Mouse (Mus musculus): ENCODE results near the gene Ctbp2.

The Ctbp2 gene

DNA sequence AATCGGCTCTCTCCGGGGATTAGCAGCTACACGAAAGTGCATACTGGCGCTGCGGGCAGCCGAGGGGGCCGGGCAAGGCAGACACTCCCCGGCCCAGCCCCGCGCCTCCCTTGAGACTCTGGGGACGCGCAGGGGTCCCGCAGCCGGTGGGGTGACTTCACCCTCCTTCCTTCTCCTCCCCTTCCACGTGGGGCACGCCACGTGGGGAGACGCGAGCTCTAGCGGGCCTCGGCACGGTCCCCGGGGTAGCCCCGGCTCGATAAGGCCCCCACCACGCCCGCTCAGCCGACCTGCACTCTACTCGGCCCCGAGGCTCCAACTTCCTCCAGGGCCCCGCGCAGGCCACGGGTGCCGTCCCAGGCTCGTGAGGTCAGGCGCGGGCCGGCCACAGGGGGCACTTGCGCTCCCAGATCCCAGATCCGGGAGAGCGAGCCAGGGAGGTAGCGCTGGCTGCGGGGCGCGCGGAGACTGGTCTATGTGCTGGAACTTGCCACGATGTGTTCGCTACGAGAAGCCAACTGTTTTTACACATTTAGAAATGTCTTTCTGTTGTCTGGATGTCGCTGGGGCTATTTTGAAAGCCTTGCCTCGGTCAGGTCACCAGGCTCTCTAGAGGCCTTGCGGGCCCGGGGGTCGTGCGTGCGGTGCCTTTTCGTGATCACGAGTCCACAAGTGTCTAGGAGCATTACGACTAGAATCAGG lies at the start of gene Ctbp2:
Gene Ctbp2 (minus strand): TSS at position 356 of the 702 bp plus-strand sequence.
- DNase-seq, result peak; percentile 87

DNA sequence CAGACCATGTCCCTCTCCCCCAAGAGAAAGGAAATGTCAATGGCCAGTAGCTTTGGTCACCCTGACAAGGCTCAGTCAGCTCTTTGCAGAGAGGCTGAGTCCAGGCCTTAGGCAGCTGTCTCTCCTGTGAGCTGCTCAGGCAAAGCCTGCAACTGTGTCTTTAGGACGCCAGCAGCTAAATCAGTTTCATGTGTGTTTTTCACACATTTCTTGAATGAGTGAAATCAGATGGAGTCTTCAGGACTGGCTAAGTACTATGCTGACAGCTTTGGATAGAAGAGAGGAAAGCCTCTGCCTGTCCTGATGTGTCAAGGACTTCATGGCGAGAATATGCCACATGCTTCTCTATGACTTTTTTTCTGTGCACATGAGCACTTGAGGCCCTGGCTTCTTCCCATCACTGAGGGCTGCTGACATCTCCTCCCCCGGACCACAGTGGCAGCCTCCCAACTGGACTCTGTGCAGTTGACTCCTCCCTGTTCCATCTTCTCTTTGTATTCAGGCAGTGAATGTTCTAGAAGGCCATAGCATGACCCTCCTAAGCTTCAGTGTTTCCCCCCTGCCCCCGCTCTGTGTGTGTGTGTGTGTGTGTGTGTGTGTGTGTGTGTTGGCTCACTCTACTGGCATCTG lies 47.4 kb upstream of the Ctbp2 start:
- DNase-seq, result peak; percentile 7

DNA sequence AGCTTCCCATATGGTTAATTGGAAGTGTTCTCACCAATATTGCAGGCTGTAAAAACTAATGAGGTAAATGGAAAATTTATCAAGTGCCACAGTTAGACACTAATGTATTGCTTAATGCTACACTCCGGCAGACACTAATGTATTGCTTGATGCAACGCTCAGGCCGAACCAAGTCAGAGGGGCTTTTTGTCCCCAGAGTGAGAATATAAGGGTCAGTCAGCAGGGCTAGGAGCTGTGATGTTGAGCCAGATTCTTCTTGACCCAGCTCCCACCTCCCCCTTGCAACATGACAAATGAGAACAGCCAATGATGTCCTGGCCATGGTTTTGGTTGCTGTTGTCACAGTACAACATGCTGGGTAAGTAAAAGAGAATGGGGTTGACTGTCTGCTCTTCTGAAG lies 44.8 kb upstream of the Ctbp2 start:
- DNase-seq, result no peak

DNA sequence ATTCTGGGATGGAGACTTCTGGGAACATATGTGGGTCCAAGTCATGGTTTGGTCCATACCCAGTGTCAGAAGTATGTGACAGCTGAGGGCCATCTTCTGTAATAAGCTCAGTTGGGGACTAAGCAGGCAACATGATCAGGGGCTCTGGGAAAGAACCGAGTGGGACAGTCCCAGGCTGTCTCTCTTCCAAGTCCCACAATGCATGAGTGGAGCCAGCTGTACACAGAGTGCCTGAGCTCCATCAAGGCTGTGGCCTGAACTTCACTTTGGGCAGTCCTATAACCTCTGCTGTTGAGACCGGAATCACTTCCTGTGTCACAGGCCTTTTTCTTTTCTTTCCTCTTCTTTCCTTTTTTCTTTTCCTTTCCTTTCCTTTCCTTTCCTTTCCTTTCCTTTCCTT lies 43.7 kb upstream of the Ctbp2 start:
- no peak for DNase-seq

DNA sequence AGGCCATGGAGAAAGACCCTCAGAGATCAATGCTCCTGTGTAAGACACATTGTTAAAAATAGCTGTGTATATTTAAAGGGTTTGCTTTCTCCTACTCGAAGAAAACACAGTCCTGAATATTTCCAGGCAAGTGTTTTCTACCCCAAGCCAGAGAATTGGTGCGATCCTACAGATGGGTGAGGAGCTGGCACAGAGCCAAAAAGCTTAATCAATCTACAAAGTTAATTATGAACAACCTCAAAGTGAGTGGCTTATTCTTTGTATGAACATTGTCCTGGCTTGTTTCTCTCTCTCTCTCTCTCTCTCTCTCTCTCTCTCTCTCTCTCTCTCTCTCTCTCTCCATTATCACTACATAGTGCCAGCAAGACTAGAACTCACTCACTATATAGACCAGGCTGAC lies 40.6 kb upstream of the Ctbp2 start:
- no peak for DNase-seq

DNA sequence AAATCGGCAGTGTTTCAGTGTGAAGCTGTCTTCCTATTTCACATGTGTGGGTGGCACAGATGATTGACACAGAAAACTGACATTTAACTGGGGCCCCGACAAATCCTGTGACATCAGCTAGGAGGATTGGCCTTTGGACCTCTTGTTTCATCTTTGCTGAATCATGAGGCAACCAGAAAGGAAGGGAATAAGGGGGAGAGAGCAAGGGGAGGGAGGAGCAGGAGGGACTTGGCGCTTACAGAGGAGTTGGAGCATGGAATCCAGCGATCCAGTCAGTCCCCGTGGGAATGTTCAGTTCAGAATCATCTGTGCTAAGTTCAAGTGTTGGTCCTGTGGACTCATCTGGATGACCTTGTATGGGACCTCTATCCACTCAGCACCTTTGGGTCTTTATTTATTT lies 38.9 kb upstream of the Ctbp2 start:
- no peak for DNase-seq

DNA sequence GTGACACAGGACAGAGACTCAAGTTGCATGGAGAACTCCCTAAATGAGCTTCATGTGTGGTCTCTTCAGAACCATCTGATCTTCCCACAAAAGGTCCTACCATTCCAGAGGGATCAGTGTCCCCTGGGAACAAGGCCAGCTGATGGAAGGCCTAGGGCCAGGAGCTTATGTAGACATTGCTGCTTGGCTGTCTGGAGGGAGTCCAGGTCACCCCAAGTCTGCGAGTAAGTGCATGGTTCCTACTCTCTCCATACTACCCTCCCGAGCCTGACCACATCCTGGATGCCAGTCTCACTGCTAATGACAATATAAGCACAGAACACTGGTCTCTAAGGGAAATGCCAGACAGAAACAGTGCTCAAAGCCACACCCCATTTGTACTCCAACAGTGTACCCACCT lies 38.0 kb upstream of the Ctbp2 start:
- no peak for DNase-seq

DNA sequence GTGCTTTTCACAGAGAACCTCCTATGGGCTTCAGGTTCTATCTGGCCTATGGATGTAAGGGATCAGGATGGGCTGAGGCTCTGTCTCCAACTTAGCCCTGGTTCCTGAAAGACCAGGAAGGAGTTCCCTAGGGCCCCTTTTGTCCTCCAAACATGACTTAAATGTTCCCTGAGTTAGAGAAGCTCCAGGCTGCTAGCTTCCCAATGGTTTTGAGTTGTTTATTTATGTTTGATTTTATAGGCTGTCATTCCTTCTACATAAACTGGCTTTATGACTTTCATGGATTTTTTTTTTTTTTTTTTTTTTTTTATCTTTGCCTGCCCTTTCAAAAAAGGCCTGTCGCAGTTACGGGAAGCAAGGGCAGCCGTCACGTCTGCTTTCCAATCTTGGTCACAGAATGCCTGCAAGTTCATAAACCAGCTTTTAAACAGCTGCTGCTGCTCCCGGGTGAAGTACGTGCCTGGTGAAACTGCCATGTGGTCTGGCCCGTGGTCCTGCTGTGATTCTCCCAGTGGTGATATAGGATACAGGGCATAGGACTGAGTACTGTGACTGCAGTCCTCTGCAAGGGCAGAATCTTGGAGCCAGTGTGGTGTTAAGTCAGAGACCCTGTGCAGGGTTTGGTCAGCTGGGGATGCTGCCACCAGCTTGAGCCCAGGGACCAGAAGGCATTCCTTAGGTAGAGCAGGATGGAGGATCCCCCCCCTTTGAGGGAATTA lies 37.4 kb upstream of the Ctbp2 start:
- DNase-seq, result no peak

DNA sequence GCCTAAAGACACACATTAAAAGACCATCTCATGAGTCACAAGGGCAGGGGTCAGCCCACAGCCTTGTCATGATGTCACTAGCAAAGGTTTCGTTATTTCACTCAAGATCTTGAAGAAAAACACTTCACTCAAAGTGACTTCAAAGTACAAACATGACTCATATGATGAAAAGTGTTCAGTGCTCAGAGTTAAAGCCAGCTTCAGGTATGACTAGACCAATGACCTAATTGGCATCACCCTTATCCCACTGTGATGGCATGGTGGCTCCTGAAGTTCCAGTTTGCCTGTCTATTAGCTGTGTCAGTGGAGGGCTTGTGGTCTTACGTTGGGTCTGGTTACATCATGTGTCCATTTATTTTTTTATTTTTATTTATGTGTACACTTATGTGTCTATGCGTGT lies 35.4 kb upstream of the Ctbp2 start:
- DNase-seq, result no peak

DNA sequence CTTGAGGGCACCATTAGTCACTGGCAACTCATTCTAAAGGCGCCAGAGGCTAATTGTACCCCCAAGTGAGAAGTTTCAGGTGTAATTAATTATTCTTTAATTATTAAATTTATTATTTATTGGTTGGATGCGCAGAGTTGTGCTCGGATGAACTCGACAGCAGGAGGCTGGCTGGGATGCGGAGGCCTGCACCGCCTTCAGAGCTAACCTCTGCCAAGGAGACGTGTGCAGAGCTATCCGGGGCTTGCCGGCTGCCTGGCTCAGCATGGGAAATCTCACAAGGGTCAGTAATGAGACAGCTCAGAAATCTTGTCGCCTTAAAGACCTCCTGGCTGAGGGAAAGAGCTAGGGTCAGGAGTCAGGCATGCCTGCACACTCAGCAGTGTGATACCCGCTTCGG lies 31.5 kb upstream of the Ctbp2 start:
- no peak for DNase-seq

DNA sequence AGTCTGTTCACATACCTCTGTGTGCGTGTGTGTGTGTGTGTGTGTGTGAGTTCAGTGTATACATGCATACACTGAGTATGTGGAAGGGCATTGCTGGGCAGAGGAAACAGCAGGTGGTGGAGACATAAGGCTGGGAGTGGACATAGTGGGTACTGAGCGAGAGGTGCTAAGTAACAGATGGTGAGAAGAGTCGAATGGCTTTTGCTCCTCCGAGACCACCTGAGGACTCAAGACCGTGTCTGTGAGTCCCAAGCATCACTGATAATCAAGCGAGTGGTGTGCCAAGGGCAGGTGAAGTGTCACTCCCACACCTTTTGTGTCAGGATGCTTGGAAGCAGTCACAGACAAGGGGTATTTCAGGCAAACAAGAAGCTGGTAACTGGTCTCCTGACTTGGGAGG lies 30.7 kb upstream of the Ctbp2 start:
- DNase-seq, result no peak

DNA sequence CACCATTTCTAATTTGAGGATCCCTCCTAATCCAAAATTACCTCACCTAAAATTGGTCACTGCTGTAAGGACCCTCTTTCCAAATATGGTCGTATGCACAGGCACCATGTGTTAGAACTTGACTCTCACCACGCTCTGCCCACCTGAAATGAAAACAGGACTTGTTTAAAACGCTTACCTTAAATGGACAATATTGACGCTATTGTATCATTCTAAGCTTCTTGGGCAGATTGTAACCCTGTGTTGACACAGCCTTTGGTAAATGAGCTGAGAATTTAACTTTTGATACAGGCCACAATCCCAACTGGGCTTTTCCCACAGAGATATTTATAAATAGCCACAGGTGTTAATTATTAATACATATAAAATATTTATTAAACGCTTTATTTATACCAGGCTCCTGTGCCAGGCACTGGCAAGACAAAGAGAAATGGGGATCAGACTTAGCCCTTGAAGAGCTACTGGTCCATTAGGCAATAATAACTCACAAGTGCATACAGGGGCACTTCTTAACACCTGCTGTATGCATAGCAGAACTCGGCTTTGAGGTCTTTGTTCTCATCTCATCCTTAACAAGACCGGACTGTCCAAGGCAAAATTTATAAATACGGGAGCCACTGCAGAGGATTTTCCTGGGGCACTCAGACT lies 15.7 kb upstream of the Ctbp2 start:
- no peak for DNase-seq

DNA sequence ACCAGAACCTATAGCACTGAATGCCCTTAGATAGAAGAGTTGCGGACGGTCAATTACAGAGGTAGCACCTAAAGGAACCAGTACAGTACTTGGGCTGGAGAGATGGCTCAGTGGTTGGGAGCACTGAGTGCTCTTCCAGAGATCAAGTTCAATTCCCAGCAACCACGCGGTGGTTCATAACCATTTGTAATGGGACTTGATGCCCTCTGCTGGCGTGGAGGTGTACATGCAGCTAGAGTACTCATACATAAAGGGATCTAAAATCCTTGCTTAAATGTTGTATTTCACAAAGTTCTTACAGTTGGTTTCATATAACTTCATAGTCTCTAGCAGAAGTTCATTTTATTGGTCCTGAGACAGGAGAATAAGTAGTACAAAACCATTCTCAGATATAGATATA lies 9.4 kb upstream of the Ctbp2 start:
- DNase-seq, result peak; percentile 45

DNA sequence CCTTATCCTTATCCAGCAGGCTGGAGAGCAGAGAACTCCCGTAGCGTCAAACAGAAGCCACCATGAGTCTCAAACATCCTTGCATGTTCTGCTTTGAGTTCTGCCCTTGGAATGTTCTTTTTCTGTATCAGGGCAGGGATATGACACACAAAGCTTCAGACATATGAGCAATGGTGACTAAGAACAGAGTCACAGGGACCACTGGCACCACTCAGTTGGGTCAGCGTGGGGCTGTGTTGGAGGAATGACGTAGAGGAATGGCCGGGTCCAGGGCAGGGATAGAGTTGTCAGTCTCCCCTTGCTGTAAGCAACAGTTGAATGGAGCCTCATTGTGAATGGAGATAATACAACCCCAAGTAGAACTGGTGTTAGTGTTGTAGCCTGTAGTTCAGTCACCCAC lies 8.5 kb upstream of the Ctbp2 start:
- no peak for DNase-seq

DNA sequence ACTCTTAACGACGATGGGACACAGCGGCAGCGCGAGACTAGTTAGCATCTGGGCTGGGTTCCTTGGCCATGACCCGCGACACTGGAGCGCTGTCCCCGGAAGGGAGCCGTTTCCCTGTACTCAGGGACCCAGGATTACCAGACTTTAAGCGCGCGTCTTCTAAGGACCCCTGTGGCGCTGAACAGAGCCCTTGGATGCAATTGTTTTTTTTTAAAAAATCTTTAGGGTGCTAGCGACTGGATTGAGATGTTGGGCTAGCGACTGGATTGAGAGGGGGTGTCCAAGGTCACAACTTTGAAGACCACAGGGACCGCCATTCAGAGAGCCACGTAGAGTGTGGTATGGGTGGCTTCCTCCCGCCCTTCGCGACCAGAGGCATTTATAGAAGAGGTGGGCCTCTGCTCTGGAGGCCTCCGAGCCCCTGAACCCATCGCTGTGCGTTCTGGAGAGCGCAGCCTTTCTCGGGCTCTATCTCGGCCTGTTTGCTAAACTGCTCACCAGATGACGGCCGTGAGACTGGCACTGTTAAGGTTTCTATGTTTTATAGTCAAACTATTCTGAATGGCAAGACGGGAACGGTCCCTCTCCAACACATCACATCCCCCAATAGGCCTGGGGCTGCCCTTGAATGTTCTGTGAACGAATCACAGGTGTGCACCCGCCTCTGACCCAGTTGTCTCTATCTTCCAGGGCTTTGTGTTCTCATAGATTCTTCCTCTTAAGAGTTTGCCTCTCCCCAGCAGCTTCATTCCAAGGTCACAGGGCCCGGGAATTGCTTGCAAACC lies 739 bp upstream of the Ctbp2 start:
- DNase-seq, result no peak

DNA sequence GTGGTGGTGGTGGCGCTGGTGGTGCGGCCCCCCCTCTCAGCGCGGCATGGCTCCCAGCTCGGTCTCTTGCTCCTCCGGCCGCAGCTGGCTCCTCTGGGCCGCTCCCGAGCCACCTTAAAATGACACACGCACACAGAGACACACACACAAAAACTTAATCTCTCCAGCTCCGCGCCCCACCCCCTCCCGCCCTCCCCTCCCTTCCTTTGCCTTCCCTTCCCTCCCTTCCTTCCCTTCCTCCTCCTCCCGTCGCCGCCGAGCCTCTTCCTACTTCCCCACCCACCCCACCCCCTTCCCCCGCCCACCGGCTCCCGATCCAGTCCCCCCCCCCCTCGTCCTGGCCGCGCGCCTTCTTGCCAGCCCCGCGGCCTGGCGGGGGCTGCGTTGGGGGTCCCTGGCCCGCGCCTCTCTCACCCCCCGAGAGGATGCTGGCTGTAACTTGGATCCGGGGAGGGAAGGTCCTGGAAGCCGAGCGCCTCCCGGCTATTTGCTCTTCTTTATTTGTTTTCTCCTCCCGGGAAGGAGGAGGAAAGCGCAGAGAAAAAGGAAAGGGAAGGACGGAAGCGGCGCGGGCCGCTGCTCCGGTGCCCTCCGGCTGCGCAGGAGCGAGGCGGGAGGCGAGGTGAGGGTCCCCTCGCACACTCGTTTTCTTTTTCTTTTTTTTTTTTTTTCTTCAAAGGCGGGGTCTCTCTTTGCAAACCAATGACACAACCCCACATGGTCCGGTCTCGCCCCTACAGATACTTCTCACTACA lies 733 bp downstream of the Ctbp2 start, which contains the start of gene Fgfr2:
Gene Fgfr2 (minus strand): TSS at position 107 of the 755 bp plus-strand sequence.
- peak; percentile 74 for DNase-seq

DNA sequence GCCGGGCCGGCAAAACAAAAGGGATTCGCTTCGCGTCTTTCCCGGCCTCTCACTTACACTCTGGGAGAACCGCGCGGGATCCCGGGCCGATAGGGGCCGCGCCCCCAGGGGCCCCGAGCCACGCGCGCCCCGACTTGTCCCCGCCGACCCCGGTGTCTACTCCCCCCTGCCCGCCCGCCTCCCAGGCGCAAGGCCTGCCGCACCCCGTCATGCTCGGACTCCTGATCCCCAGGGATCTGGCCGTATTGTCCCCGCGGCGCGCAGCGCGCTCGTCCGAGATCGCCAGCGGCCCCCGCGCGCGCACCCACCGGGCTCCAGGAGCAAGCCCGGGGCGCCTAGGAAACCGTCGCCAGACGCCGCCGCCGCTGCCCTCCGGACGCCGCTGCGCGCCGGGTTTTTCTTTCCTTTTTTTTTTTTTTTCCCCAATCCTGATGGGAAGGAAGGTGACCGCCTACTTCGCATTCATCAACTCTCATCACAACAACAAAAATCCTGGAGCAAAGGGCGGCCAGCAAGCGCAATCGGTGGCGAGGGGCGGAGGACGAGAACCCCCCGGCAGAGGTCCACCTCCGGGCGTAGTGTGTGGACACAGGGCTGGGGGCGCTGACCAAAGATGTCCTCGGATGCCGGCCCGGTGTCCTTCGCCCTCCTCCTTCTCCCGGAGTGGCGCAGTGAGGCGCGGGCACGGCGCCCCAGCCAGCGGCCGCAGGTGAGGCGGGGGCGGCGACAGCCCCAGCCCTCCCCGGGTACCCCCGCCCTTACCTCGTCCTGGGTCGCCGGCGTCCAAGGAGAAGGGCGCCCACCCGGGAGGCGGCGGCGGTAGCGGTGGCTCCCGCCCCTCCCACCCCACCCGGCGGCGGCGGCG lies 1.5 kb downstream of the Ctbp2 start:
- peak; percentile 42 for DNase-seq

DNA sequence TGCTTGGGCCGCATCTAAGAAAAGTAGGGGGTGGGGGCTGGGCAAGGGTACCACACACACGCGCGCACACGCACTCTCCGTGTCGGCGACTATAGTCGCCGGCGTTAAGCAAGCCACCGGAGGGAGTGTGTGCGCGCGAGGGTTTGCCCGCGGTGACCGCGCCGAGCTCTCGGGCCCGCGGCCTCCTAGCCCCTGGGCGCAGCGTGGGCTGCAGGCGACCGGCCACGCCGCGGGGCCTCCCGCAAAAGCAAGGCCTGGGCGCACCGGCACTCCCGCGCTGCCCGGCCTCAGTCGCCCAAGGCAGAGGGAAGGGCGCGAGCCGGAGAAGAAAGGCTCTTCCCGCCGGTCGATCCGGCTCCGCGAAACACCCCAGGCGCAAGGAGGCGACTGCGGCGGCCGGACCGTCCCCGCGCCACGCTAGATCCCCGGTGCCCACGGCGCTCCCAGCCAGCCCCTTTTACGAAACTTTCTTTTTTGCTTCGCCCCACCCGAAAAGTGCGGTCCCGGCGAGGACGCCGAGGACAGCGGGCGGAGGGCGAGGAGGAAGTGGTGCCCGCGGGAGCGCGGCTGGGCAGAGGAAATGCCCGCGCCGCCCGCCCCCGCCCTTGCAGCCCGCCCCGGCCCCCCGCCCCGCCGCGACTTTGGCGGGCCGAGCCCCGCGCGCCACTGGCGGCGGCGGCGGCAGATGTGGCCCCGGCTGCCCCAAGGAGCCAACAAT lies 2.3 kb downstream of the Ctbp2 start:
- DNase-seq, result peak; percentile 47

DNA sequence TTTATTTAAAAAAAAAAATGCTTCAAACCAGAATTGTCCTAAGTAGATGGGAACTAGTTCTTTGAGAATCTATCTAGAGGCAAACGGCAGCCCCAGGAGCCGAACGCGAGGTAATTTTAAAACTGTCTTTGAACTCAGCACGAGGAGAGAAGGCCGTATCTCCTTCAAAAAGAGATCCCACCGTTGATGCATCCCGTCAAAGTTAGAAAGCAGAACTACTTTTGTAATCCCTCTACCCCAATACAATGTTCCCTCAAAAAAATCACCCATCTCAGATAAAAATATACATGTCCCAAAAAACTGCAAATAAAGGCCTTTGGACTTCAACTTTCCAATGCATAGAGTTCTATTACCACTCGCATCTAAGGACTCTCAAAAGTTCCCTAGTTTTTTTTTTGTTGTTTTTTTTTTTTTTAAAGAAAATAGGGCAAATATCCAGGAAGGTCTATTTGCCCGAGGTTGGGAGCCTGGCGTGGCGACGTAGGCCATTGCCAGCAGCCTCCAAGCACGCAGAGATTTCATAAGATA lies 3.0 kb downstream of the Ctbp2 start:
- DNase-seq, result no peak

DNA sequence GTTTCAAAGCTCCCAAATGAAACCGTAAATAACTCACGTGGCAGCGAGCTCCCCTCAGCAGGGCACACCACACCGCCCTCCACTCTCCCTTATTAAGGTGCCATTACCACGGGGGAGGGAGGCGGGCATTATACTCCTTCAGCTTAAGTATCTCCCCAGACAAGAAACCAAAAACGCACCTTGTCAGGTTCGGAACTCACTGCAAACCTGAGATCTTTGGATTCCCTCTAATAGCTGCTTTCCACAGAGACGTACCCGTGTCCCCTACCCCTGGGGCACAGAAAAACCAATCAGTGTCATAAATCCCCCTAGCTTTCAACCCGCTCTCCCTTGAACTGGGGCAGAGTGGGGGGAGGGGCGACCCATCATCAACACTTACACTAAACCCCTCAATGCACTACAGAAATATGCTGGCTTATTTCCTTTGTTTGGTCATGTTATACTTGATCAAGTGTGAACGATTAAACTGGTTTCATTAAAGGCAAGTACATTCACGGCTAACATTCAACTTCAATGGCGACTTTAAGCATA lies 3.9 kb downstream of the Ctbp2 start:
- DNase-seq, result no peak

All from lung, postnatal 36 days (tissue).